Mouse (Mus musculus) layer of hippocampus, postnatal 10 days (tissue): ENCODE measurements around the gene Haao. TPM values are rescaled to one million over a fixed set of nuclear protein-coding genes. Genes with fewer than 3 reads are reported as not detected.

Experiments used
- DNase-seq, 2 experiments: peaks; one replicate each; pipeline ENCODE4 v3.0.0; 2021; ENCODE audit warnings: low spot score in 2 of 2
- total RNA-seq, 2 experiments: library from RNA; stranded (reverse); gene quantifications; 2 replicates each; pipeline ENCODE4 v1.2.3; 2021

Haao gene
- total RNA-seq, 2 experiments from 2014 or later, result not detected

DNA sequence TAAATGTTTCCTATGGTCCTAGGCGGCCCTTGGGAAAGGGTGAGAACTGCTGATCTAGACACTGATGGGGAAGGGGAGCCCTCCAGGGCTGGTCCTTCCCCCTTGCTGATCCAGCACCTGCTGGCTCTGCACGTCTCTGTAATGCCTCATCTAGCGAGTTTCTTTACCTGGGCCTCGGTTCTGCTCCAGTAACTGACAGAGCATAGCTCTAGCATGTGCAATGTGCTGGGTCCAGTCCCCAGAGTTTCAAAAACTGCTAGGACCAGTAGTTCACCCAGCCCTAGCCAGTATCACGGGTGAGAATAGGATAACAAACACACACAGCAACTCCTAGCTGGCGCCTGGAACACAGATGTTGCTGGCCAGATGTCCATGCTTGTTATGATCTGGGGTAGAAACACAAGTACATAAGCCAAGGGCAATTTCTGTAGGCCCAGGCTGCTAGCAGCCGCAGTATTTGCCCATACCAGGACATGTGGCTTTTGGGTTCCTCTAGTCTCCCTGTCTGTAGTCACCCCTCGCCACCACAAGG, 10.0 kb downstream of the Haao start:
- DNase-seq, result no peak

DNA sequence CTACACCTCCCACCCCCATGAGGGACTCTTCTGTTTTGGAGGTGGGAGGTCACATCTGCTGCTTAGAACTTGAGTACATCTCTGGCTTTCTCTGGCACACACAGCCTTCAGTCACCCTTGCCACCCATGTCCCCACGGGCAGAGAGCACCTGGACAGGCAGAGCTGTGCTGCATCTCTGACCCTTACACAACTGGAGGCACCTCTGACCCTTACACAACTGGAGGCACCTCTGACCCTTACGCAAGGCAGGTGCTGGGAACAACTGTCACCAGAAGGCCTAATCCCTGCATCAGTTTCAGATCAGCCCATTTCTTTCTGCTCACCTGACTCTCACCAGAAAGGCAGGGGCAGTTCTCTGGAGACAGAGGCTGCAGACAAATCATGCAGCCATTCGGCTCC, 11.7 kb downstream of the Haao start:
- DNase-seq, result no peak

DNA sequence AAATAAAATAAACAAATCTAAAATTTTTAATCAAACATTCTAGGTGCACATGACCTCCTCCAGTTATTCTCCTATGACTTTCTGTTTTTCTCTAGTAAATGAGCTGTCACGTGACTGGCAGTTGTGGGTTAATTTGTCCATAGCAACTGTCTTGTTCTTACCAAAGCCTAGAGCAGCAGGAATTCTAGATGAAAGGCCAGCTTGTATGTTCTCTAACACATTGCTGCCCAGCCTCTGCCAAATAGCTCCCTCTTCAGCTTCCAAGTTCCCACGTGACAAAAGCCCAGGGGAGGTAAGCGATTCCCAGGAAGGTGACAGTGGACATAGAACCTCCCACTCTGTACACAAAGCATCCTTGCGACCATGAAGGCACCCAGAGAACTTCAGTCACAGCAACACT, 13.6 kb downstream of the Haao start:
- DNase-seq, result no peak

DNA sequence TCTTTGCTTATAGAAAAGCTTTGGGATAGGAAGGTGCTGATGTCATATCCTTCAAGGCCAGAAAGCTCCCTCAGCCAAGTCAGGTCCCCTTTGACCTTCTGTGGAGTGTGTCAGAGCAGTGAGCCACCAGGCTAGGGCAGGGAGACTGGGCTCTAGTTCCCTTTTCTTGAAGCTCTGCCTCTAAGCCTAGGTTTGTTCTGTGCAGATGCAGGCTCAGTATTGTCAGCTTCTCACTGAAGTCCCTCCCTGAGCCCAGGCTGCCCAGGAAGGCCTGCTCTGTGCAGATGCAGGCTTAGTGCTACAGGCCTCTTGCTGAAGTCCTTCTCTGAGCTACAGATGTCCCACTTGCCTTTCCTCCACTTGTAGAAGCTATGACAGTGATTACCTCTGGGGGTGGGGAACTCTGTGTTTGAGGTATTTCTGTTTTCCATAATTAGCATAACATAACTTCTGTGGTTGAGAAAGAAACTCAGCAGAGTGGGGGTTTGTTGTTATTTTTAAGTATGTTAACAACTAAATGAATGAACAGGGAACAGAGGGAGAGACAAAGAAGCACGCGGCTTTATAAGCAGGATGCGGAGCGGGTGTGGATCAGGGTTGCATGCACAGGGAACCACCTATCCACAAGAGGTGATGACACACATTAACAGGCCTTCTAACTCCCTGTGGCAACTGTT, 17.0 kb downstream of the Haao start:
- no peak for DNase-seq

GRCm38 (mm10) chr17:83829356-83829755, 18.4 kb downstream of the Haao start:
- DNase-seq, result no peak

DNA sequence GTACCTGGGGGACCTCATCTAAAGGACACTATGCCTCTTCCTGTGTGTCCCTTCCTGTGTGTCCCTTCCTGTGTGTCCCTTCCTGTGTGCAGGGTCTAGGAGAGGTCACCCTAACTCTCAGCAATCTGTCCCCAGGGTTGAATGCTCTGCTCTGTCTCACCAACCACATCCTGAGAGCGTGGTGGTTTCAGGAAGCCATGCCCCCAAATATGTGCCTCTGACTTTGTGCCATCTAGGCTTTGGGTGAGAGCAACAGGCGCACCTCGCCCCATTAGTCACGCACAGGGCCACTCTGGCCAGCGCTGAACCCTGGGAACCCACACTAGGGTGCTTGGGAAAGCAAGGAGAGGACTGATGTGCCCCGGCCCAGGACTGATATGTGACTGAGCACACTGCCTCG, 23.9 kb downstream of the Haao start:
- no peak for DNase-seq

- DNase-seq, result no peak
These were observed 25.9 kb downstream of the Haao start for GRCm38 (mm10) chr17:83821876-83822275.

DNA sequence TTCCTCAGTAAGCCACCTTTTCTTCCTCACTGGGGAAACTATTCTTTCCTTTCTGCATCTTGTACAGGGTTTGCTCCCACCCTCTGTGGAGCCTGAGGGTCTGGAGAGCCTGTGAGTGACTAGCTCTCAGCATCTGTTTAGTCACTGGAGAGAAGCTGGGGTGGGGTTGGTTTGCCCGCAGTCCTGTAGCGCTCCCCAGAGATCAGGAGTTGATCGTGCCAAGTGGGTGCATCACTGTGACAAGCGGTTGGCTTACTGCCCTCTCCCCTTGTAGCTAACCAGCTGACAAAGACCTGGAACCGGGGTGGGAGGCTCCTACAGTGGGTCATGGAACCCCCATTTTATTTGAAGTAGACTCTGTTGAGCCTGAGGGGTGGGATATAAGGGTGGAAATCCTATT, 27.1 kb downstream of the Haao start:
- DNase-seq, result no peak

GRCm38 (mm10) chr17:83819503-83819902, 28.3 kb downstream of the Haao start:
- DNase-seq, result no peak

- DNase-seq, result no peak
These were observed 30.8 kb downstream of the Haao start for GRCm38 (mm10) chr17:83816996-83817395.

DNA sequence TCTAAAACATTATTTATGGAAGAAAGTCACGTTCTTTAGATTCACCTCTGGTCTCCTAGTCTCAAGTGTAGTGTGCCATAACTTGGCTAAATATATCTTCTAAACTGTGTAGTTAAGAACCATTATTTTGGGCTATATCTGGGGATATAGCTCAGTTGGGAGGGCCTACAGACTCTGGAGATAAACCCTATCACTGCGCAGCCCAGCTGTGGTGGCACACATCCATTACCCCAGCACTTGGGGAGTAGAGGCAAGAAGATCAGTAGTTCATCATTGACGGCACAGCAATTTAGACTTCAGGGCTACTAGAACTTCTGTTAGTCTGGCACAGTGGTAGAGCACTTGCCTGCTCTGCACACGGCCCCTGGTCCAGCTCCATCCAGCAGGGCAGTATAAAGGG, 34.7 kb downstream of the Haao start:
- DNase-seq, result no peak

GRCm38 (mm10) chr17:83812200-83812944, 35.4 kb downstream of the Haao start:
- DNase-seq, result peak; percentile 39 to 52

- no peak for DNase-seq
These were observed 37.5 kb downstream of the Haao start for GRCm38 (mm10) chr17:83810285-83810684.

DNA sequence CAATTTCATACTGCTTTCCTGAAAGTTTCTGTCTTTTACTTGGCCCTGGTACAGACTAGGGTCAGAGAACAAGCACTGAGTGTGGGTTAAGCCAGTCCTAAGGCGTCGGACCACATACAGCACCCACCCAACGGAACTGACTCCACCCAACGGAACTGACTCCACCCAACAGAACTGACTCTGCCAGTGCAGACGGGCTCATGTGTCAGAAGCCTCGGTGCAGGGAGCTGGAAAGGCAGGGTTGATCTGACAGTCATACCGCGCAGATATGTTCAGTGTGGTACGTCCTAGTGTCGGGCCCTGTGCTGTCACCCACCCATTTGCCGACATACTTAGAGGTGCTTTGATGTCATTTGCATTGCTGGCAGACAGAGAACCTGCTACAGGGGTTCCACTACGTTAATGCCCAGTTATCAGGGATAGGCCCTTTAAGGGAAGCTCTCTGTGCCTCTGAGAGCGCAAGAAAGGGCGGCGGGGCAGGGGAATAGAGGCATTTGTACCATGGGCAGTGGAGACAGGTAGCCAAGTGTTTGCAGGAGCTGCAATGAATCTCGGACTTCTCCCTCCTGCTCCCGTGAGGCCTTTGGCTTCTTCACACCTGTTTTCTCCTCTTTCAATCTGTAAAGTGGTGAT, 38.5 kb downstream of the Haao start:
- DNase-seq, result no peak

- DNase-seq, result no peak
These were observed 39.2 kb downstream of the Haao start for GRCm38 (mm10) chr17:83808476-83809098.

- DNase-seq, result peak; percentile 50 to 71
These were observed 39.9 kb downstream of the Haao start for GRCm38 (mm10) chr17:83807778-83808398.

DNA sequence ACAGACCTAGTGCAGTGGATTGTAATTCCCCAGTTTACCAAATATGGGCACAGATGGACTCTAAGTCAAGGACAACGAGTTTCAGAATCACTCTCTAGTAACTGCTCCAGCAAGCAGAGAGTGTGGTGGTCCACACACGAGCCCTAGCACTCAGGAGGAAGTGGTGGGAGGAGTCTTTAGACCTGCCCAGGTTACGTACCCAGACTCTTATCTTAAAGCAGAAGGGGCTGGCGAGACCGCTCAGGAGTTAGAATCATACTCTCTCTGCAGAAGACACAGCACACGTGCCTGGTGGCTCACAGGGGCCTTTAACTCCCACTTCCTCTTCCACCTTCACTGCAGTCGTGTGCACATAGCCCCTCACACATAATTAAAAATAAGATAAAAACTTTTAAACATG, 40.4 kb downstream of the Haao start:
- DNase-seq, result no peak

- DNase-seq, result no peak
These were observed 42.7 kb downstream of the Haao start for GRCm38 (mm10) chr17:83805078-83805477.

- DNase-seq, result no peak
These were observed 43.8 kb downstream of the Haao start for GRCm38 (mm10) chr17:83803987-83804386.

DNA sequence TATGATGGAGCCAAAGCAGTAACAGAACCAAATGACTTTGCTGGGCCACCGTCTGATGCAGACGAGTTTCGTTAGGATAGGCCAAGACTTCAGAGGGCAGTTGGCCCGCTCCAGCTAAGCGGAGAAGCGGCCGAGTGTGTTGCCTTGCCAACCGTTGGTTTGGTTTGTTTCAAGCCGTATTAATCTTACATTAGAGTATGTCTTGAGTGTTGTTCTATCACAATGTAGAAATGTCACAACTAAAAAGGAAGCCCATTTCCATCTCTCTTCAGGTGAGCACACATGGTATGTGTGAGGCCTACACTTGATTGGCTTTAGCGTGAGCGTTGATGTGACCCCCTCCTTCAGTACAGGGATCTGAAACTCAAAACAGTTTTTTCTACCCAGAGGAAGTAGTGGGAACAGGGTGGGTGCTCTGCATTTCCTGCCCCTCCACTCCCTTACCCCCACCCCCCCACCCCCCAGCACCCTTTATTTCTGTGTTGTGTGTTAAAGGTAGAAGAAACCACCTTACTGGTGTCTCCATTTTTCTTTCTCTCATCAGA, 48.2 kb downstream of the Haao start:
- no peak for DNase-seq

- no peak for DNase-seq
These were observed 52.6 kb downstream of the Haao start for GRCm38 (mm10) chr17:83795121-83795520.
